Mouse (Mus musculus) neural tube, embryonic 12.5 days (tissue): ENCODE data around the gene Agap1. TPM values are rescaled to one million over a fixed set of nuclear protein-coding genes. Genes with fewer than 3 reads are reported as not detected.

Source experiments
- ATAC-seq: fragments of 200-750 bp; cut with Nextera tagmentation; 2 replicates; pipeline ENCODE4 v1.8.0; 2017; ENCODE audit warnings: low read depth, mild to moderate bottlenecking, moderate TSS enrichment, moderate library complexity; ENCODE audit not compliant: low FRiP score
- H3K27ac ChIP-seq: fragments of 300-500 bp; sonication (generic); 2 replicates; pipeline ENCODE4 v1.5.1; 2016
- H3K27me3 ChIP-seq: fragments of 300-500 bp; sonication (generic); replicated peaks from 2 replicates; pipeline ENCODE4 v1.6.1; 2016; ENCODE audit warnings: mild to moderate bottlenecking
- H3K36me3 ChIP-seq: fragments of 300-500 bp; sonication (generic); 2 replicates; pipeline ENCODE4 v1.6.1; 2016; ENCODE audit warnings: mild to moderate bottlenecking
- H3K4me1 ChIP-seq: fragments of 300-500 bp; sonication (generic); 2 replicates; pipeline ENCODE4 v1.6.1; 2016
- H3K4me2 ChIP-seq: fragments of 300-500 bp; sonication (generic); replicated peaks from 2 replicates; pipeline ENCODE4 v1.6.1; 2016; ENCODE audit warnings: mild to moderate bottlenecking
- H3K4me3 ChIP-seq: fragments of 300-500 bp; sonication (generic); 2 replicates; pipeline ENCODE4 v1.5.1; 2016
- H3K9ac ChIP-seq: fragments of 300-500 bp; sonication (generic); 2 replicates; pipeline ENCODE4 v1.6.1; 2016; ENCODE audit warnings: mild to moderate bottlenecking
- H3K9me3 ChIP-seq: fragments of 300-500 bp; sonication (generic); 2 replicates; pipeline ENCODE4 v1.6.1; 2016; ENCODE audit warnings: mild to moderate bottlenecking
- WGBS: fragments of 180-500 bp; shearing (Covaris S2); methylation state at CpG from one replicate; pipeline ENCODE4 v1.1.7; 2016; 5-methylcytosine and 5-hydroxymethylcytosine counted together
- polyA plus RNA-seq: library from polyadenylated mRNA; unstranded; fragments of >200 nt; fragmentation: Nextera tagmentation; extraction: Ambion mirVana; gene quantifications from 2 replicates; pipeline ENCODE4 v1.2.1, GENCODE M21; 2016

The Agap1 gene
- polyA plus RNA-seq, 1 experiment from 2014 or later = 76.1 TPM

- Histone ChIP-seq H3K4me3 (no peak overlapping the region), H3K9me3 (no peaks in the 10 kb centered on the region), H3K27me3 (no peaks in the 10 kb centered on the region), H3K4me2 (no peak overlapping the region), H3K9ac (no peak overlapping the region), H3K27ac (no peak overlapping the region), H3K4me1 (peaks cover 8% of the 10 kb centered on the region; the same call in 1 of the 2 replicates), H3K36me3 (no peaks in the 10 kb centered on the region)
- ATAC-seq = no peak
- WGBS = 81% methylated on average over 6 of the region's 6 CpGs
Measured at GRCm38 (mm10) chr1:89439351-89439750, 15.3 kb upstream of the Agap1 start.

DNA sequence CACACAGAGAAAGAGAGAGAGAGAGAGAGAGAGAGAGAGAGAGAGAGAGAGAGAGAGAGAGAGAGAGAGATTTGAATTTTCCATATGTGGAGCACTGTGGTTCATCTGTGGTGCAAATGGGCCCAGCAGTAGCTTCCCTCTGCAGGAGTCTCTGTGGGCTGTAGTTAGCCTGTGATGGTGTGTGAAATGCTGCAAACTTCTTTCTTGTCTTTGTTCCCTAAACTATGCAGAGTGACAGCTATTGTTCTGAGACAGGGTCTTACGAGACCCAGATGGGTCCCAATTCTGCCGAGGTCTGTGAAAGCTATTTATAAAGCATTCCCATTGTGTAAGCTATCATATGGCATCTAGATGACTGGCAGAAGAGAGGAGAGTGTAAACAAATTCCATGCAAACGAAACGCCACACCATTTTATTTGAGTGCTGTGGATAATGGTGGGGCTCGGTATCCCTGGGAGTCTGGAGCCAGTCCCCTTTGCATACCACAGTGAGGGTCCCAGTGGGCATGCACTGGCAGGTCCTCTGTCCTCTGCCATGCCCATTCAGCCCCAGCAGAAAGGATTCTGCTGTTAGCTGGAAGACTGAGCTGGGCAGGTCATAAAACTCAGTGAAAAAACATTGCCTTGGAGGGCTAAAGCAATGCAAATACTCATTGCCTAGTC is 13.2 kb upstream of the Agap1 start:
- Histone ChIP-seq H3K9me3 (no peaks in the 10 kb centered on the region), H3K4me3 (no peak overlapping the region), H3K27me3 (no peaks in the 10 kb centered on the region), H3K36me3 (no peaks in the 10 kb centered on the region), H3K9ac (no peak overlapping the region), H3K27ac (no peak overlapping the region), H3K4me2 (no peak overlapping the region), H3K4me1 (peaks cover 8% of the 10 kb centered on the region; the same call in 1 of the 2 replicates)
- ATAC-seq = no peak
- 9% methylated on average over 5 of the region's 5 CpGs for WGBS

- no peaks in the 10 kb centered on the region for H3K9me3 ChIP-seq
- peaks cover 8% of the 10 kb centered on the region; the same call in 1 of the 2 replicates for H3K4me1 ChIP-seq
- H3K27ac ChIP-seq = no peak overlapping the region
- H3K4me3 ChIP-seq = no peak overlapping the region
- ATAC-seq = no peak
- no peak overlapping the region for H3K9ac ChIP-seq
- H3K36me3 ChIP-seq = no peaks in the 10 kb centered on the region
- H3K27me3 ChIP-seq = no peaks in the 10 kb centered on the region; the same call in 1 of the 2 replicates
- H3K4me2 ChIP-seq = no peak overlapping the region
- 60% methylated on average over 9 of the region's 9 CpGs for WGBS
Measured at GRCm38 (mm10) chr1:89443512-89443911, 11.1 kb upstream of the Agap1 start.

GRCm38 (mm10) chr1:89444014-89444413 is 10.6 kb upstream of the Agap1 start:
- Histone ChIP-seq H3K9me3 (no peaks in the 10 kb centered on the region), H3K4me3 (no peak overlapping the region), H3K27me3 (no peaks in the 10 kb centered on the region; the same call in 1 of the 2 replicates), H3K4me1 (peaks cover 8% of the 10 kb centered on the region; the same call in 1 of the 2 replicates), H3K27ac (no peak overlapping the region), H3K4me2 (no peak overlapping the region), H3K9ac (no peak overlapping the region), H3K36me3 (no peaks in the 10 kb centered on the region)
- 48% methylated on average over 3 of the region's 3 CpGs for WGBS
- no peak for ATAC-seq

DNA sequence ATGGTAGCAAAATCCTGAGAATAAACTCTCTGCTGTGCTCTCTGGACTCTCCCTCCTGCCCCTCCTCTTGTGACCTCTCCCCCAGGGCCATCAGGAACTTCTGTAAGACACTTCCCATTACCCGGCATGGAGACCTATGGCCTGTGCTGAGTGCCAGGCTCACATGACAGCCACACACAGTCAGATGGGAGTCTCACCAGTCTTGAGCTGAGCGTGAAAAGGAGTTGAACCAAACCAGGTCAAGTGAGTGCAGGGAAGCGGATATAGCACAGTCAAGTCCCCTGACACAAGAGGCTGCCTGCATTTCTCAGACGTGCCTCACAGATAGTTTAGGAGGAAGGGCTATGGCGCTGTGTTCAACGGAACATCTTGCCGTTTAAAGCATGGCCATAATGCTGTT is 4.5 kb upstream of the Agap1 start:
- H3K4me1 ChIP-seq = 0 out of 2 replicates have a peak, but pooled peaks cover 6% of the 10 kb centered on the region
- WGBS = 84% methylated on average over 7 of the region's 7 CpGs
- no peaks in the 10 kb centered on the region; the same call in 1 of the 2 replicates for H3K27me3 ChIP-seq
- no peak overlapping the region for H3K9ac ChIP-seq
- no peaks in the 10 kb centered on the region for H3K9me3 ChIP-seq
- H3K36me3 ChIP-seq = no peaks in the 10 kb centered on the region
- H3K4me2 ChIP-seq = no peak overlapping the region
- no peak overlapping the region for H3K27ac ChIP-seq
- ATAC-seq = no peak
- no peak overlapping the region for H3K4me3 ChIP-seq

DNA sequence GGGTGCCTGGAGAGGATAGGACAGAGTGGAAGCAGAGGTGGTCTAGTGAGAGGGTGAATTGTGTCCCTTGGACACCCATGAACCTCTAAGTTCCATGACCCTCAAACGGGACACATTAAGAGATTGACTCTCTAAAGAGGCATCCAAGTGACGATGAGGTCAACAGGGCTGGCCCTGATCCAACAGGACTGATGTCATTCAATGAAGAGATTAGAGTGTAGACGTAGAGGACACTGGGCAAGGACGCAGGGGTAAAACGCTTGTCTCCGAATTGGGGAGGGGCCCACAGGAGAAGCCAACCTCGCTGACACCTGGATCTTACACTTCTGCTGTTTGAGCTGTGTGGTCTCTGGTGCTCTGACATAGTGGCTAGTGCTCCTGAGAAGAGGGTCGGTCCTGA is 2.5 kb upstream of the Agap1 start:
- Histone ChIP-seq H3K9me3 (no peaks in the 10 kb centered on the region), H3K27me3 (no peaks in the 10 kb centered on the region), H3K27ac (no peak overlapping the region), H3K4me3 (no peak overlapping the region), H3K4me2 (no peak overlapping the region), H3K36me3 (no peaks in the 10 kb centered on the region), H3K4me1 (peaks cover 21% of the 10 kb centered on the region), H3K9ac (no peak overlapping the region)
- WGBS = 92% methylated on average over 8 of the region's 8 CpGs
- no peak for ATAC-seq

GRCm38 (mm10) chr1:89453666-89454065 is 940 bp upstream of the Agap1 start:
- Histone ChIP-seq H3K9me3 (0 out of 2 replicates have a peak, but pooled peaks cover 6% of the 10 kb centered on the region), H3K4me3 (peak overlapping the region; percentile 93; the same call in 1 of the 2 replicates), H3K27me3 (no peaks in the 10 kb centered on the region), H3K4me2 (peak overlapping the region; percentile 94), H3K4me1 (peaks cover 23% of the 10 kb centered on the region), H3K27ac (no peak overlapping the region), H3K9ac (peak overlapping the region; percentile 92; the same call in 1 of the 2 replicates), H3K36me3 (peaks cover 7% of the 10 kb centered on the region)
- 39% methylated on average over 6 of the region's 6 CpGs for WGBS
- no peak for ATAC-seq

DNA sequence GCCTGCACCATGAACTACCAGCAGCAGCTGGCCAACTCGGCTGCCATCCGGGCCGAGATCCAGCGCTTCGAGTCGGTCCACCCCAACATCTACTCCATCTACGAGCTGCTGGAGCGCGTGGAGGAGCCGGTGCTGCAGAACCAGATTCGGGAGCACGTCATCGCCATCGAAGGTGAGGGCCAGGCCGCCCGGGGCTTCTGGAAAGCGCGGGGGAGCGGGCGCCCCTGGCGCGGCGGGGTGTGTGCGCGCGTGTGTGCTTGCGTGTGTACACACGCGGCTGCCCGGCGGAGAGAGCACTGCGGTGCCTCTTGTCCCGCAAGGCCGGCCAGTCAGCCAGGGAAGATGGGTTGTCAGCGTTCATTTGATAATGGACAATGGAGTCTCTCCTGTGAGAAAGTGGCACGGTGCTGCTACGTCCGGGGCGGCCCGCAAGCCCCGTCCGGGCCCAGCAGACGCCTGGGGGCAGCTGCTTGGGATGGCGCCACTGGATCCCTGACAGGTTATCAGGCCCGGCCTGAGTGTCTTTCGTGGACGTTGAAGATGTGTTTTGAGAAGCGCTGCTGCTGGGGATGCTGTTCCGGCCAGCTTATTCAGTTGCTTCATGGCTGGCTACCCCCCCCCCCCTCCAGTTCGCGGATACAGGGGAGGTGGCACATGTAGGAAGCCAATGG is 950 bp downstream of the Agap1 start:
- H3K4me1 ChIP-seq = peaks cover 27% of the 10 kb centered on the region
- H3K9ac ChIP-seq = peak overlapping the region; percentile 92
- H3K27me3 ChIP-seq = no peaks in the 10 kb centered on the region
- peak overlapping the region; percentile 93 for H3K4me3 ChIP-seq
- peak; percentile 19 for ATAC-seq
- H3K36me3 ChIP-seq = peaks cover 7% of the 10 kb centered on the region
- peak overlapping the region; percentile 42; the same call in 1 of the 2 replicates for H3K27ac ChIP-seq
- peak overlapping the region; percentile 94 for H3K4me2 ChIP-seq
- 0 out of 2 replicates have a peak, but pooled peaks cover 6% of the 10 kb centered on the region for H3K9me3 ChIP-seq
- under 1% methylated on average over 51 of the region's 51 CpGs for WGBS

- Histone ChIP-seq H3K9ac (peak overlapping the region; percentile 92), H3K4me1 (peaks cover 36% of the 10 kb centered on the region), H3K4me3 (peak overlapping the region; percentile 93), H3K9me3 (0 out of 2 replicates have a peak, but pooled peaks cover 6% of the 10 kb centered on the region), H3K4me2 (peak overlapping the region; percentile 94), H3K27ac (no peak overlapping the region), H3K36me3 (peaks cover 7% of the 10 kb centered on the region), H3K27me3 (no peaks in the 10 kb centered on the region)
- 21% methylated on average over 5 of the region's 5 CpGs for WGBS
- no peak for ATAC-seq
Measured at GRCm38 (mm10) chr1:89456456-89456855, 1.9 kb downstream of the Agap1 start.

- H3K27ac ChIP-seq = no peak overlapping the region
- H3K4me3 ChIP-seq = 0 out of 2 replicates have a peak overlapping the region, but pooled peaks have one; percentile 93
- 0 out of 2 replicates have a peak, but pooled peaks cover 6% of the 10 kb centered on the region for H3K9me3 ChIP-seq
- H3K4me2 ChIP-seq = peak overlapping the region; percentile 94
- ATAC-seq = no peak
- peaks cover 7% of the 10 kb centered on the region for H3K36me3 ChIP-seq
- WGBS = 64% methylated on average over 17 of the region's 17 CpGs
- H3K4me1 ChIP-seq = peaks cover 37% of the 10 kb centered on the region
- no peaks in the 10 kb centered on the region for H3K27me3 ChIP-seq
- H3K9ac ChIP-seq = peak overlapping the region; percentile 92; the same call in 1 of the 2 replicates
Measured at GRCm38 (mm10) chr1:89457126-89458031, 2.8 kb downstream of the Agap1 start.

DNA sequence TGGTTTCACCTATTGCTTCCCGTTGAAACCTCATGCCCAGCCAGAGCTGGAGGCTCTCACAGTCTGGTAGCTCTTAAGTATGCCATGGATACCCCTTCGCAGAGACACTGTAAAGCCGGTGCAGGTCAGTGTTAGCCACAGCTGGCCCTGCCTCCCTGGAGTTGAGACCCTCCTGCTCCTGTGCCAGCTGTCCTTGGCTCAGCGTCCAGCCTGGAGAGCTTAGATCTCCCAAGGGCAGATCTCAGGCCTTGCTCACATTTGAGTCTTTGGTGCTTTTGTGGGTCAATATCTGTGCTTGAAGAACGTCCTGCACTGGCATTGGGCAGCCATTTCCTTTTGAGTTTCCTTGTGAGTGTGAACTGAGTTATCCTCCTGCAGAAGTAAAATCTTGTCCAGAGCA is 7.3 kb downstream of the Agap1 start:
- H3K27ac ChIP-seq = no peak overlapping the region
- no peak for ATAC-seq
- H3K9me3 ChIP-seq = 0 out of 2 replicates have a peak, but pooled peaks cover 6% of the 10 kb centered on the region
- H3K36me3 ChIP-seq = peaks cover 7% of the 10 kb centered on the region
- H3K4me2 ChIP-seq = no peak overlapping the region
- no peaks in the 10 kb centered on the region for H3K27me3 ChIP-seq
- no peak overlapping the region for H3K9ac ChIP-seq
- WGBS = 79% methylated on average over 5 of the region's 5 CpGs
- peaks cover 39% of the 10 kb centered on the region for H3K4me1 ChIP-seq
- H3K4me3 ChIP-seq = no peak overlapping the region
